Mouse (Mus musculus) liver, postnatal 0 days (tissue): ENCODE results near the gene 2010111I01Rik.

Experiments used
- CTCF ChIP-seq: sonication (generic); IDR thresholded peaks from 2 replicates; pipeline ENCODE4 v1.5.1; 2016; ENCODE audit warnings: antibody characterized with exemption, low read depth
- EP300 ChIP-seq: IDR thresholded peaks from 2 replicates; pipeline ENCODE4 v1.6.1; 2016; ENCODE audit warnings: antibody characterized with exemption, low read depth, mild to moderate bottlenecking

DNA sequence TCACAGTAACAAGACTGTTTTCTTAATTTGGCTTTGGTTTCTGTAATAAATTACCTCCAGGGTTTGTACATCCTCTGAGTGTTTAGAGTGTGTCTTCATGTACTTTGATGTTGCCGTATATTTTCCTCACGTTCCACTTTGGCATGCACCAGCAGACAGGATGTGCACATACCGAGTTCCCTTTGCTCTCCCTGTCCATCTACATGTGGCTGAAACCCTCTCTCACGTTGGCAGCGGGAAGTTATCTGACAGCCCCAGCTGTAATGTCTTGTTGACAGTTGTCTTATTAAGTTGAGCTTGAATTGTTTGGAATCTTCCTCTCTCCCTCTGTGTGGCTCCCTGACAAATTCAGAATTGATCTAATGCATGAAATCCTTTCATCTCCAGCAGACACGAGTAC lies 74.6 kb downstream of the 2010111I01Rik start:
- no peak for TF ChIP-seq CTCF
- no peak for TF ChIP-seq EP300
